17 mouse cellular contexts compared by ENCODE assay signal in the genomic region with DNA sequence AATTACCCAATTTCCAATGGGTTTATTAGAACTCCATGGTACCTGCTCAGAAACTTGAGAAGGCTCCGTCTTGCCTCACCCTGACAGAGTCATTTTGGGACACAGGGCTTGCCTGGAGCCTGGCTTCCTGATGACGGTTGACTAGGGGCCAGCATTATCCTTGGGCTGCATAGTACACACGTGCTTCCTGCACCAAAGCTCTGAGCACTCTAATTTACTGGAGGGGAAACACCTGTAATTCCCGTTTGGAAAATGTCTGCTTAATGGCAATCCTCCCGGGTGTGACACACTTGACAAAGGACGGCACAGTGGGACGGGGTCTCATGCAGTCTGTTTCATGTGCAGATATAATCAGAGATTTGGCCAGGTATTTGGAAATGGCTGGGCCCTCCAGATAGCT.
DNase-seq lines count a peak whose midpoint lies in the region; ATAC-seq and TF ChIP-seq lines count a peak whose summit lies in the region.
"Had no signal": no experiment of that assay in that cellular context is flagged by ENCODE, and none has a peak within 500 bp of the region (broad histone marks: within the 10 kb centered on the region; RNA-seq: fewer than 3 reads in every experiment).

No protein-coding gene starts in this region.

- no peaks in the 10 kb centered on the region for H3K27me3 ChIP-seq in embryonic facial prominence, embryonic 14.5 days (replicated peaks; ENCODE audit: control insufficient read depth, insufficient read depth, low read length)
- 0 out of 2 replicates have a peak, but pooled peaks cover 5% of the 10 kb centered on the region for H3K27me3 ChIP-seq in embryonic facial prominence, embryonic 10.5 days (replicated peaks; ENCODE audit: low read depth, poor library complexity, severe bottlenecking)
- H3K27me3 ChIP-seq in kidney, adult 2 months (replicated peaks; ENCODE audit: control insufficient read depth, insufficient read depth, low read length), result no peaks in the 10 kb centered on the region
- no peaks in the 10 kb centered on the region for H3K27me3 ChIP-seq in kidney, embryonic 15.5 days
- H3K27me3 ChIP-seq in stomach, embryonic 16.5 days (ENCODE audit: control insufficient read depth, insufficient read depth, low read length), result no peaks in the 10 kb centered on the region
- H3K27me3 ChIP-seq: heart, embryonic 13.5 days; neural tube, embryonic 13.5 days had no signal

- H3K36me3 ChIP-seq in embryonic facial prominence, embryonic 14.5 days (ENCODE audit: control insufficient read depth, insufficient read depth, low read length), result no peaks in the 10 kb centered on the region
- no peaks in the 10 kb centered on the region for H3K36me3 ChIP-seq in embryonic facial prominence, embryonic 10.5 days (replicated peaks)
- H3K36me3 ChIP-seq in kidney, adult 2 months (ENCODE audit: control insufficient read depth, insufficient read depth, low read length), result no peaks in the 10 kb centered on the region
- H3K36me3 ChIP-seq in kidney, embryonic 15.5 days, result no peaks in the 10 kb centered on the region
- H3K36me3 ChIP-seq in stomach, embryonic 16.5 days (ENCODE audit: control insufficient read depth, insufficient read depth, low read length), result no peaks in the 10 kb centered on the region
- H3K36me3 ChIP-seq: heart, embryonic 13.5 days; neural tube, embryonic 13.5 days had no signal

- H3K9ac ChIP-seq in embryonic facial prominence, embryonic 14.5 days (ENCODE audit: low read depth, low read length), result no peak overlapping the region
- no peak overlapping the region for H3K9ac ChIP-seq in kidney, embryonic 15.5 days
- no peak overlapping the region for H3K9ac ChIP-seq in stomach, embryonic 16.5 days (ENCODE audit: low read length)
- H3K9ac ChIP-seq: heart, embryonic 13.5 days; neural tube, embryonic 13.5 days had no signal

- no peak for TF ChIP-seq CTCF in kidney, adult 2 months (conservative IDR thresholded peaks at IDR 0.05; ENCODE audit: insufficient read depth, insufficient read length, low read depth, low read length)

- H3K27ac ChIP-seq in embryonic facial prominence, embryonic 14.5 days (replicated peaks; ENCODE audit: low read depth, low read length), result no peak overlapping the region
- no peak overlapping the region for H3K27ac ChIP-seq in embryonic facial prominence, embryonic 10.5 days (replicated peaks)
- H3K27ac ChIP-seq in kidney, adult 2 months (ENCODE audit: insufficient read depth, low read depth, low read length), result no peak overlapping the region
- no peak overlapping the region for H3K27ac ChIP-seq in kidney, embryonic 15.5 days
- no peak overlapping the region for H3K27ac ChIP-seq in stomach, embryonic 16.5 days (ENCODE audit: low read length)
- H3K27ac ChIP-seq: heart, embryonic 13.5 days; hindbrain, postnatal 0 days; neural tube, embryonic 13.5 days had no signal

- ATAC-seq in embryonic facial prominence, embryonic 14.5 days (ENCODE audit: low read depth), result no peak
- ATAC-seq in kidney, embryonic 15.5 days (replicated peaks; ENCODE audit: low FRiP score), result no peak
- peak; percentile 52; the same call in 1 of the 2 replicates for ATAC-seq in stomach, embryonic 16.5 days (ENCODE audit: insufficient read depth, low FRiP score)
- ATAC-seq: forebrain, embryonic 16.5 days; hindbrain, postnatal 0 days had no signal

- no peaks in the 10 kb centered on the region for H3K9me3 ChIP-seq in embryonic facial prominence, embryonic 14.5 days (ENCODE audit: control insufficient read depth, low read length)
- no peaks in the 10 kb centered on the region for H3K9me3 ChIP-seq in embryonic facial prominence, embryonic 10.5 days
- no peaks in the 10 kb centered on the region for H3K9me3 ChIP-seq in kidney, embryonic 15.5 days (replicated peaks)
- H3K9me3 ChIP-seq in stomach, embryonic 16.5 days (replicated peaks; ENCODE audit: control insufficient read depth, low read length), result no peaks in the 10 kb centered on the region
- H3K9me3 ChIP-seq: heart, embryonic 13.5 days; neural tube, embryonic 13.5 days had no signal

- no peak overlapping the region for H3K4me2 ChIP-seq in embryonic facial prominence, embryonic 14.5 days (ENCODE audit: low read depth, low read length)
- no peak overlapping the region for H3K4me2 ChIP-seq in kidney, embryonic 15.5 days
- H3K4me2 ChIP-seq in stomach, embryonic 16.5 days (ENCODE audit: low read depth, low read length), result no peak overlapping the region
- H3K4me2 ChIP-seq: heart, embryonic 13.5 days; liver, embryonic 11.5 days; neural tube, embryonic 13.5 days had no signal

- H3K4me3 ChIP-seq in embryonic facial prominence, embryonic 14.5 days (ENCODE audit: low read depth, low read length), result no peak overlapping the region
- H3K4me3 ChIP-seq in embryonic facial prominence, embryonic 10.5 days, result no peak overlapping the region
- no peak overlapping the region for H3K4me3 ChIP-seq in kidney, adult 2 months (ENCODE audit: insufficient read depth, low read depth, low read length)
- H3K4me3 ChIP-seq in kidney, embryonic 15.5 days (replicated peaks), result no peak overlapping the region
- no peak overlapping the region for H3K4me3 ChIP-seq in stomach, embryonic 16.5 days (replicated peaks; ENCODE audit: low read length)
- H3K4me3 ChIP-seq: erythroblast, embryonic 14.5 days; heart, embryonic 13.5 days; neural tube, embryonic 13.5 days had no signal

- WGBS in embryonic facial prominence, embryonic 14.5 days, result 54% methylated on average over 7 of the region's 7 CpGs
- 67% methylated on average over 7 of the region's 7 CpGs for WGBS in embryonic facial prominence, embryonic 10.5 days
- 59% methylated on average over 7 of the region's 7 CpGs for WGBS in kidney, adult 2 months
- WGBS in kidney, embryonic 15.5 days, result 50% methylated on average over 7 of the region's 7 CpGs
- 49% methylated on average over 7 of the region's 7 CpGs for WGBS in stomach, embryonic 16.5 days

- H3K4me1 ChIP-seq in embryonic facial prominence, embryonic 14.5 days (ENCODE audit: control insufficient read depth, insufficient read depth, low read length), result no peaks in the 10 kb centered on the region
- H3K4me1 ChIP-seq in embryonic facial prominence, embryonic 10.5 days, result peaks cover 21% of the 10 kb centered on the region
- peaks cover 9% of the 10 kb centered on the region; the same call in 1 of the 2 replicates for H3K4me1 ChIP-seq in kidney, adult 2 months (ENCODE audit: control insufficient read depth, insufficient read depth, low read length)
- H3K4me1 ChIP-seq in kidney, embryonic 15.5 days, result peaks cover 9% of the 10 kb centered on the region
- peaks cover 10% of the 10 kb centered on the region for H3K4me1 ChIP-seq in stomach, embryonic 16.5 days (ENCODE audit: control insufficient read depth, insufficient read depth, low read length)

- TF ChIP-seq POLR2A in kidney, adult 2 months (IDR thresholded peaks at IDR 0.05; ENCODE audit: low read depth, low read length), result no peak

- peak; percentile 22 for DNase-seq in embryonic facial prominence, embryonic 14.5 days (ENCODE audit: low spot score)
- no peak for DNase-seq in embryonic facial prominence, embryonic 10.5 days (ENCODE audit: low spot score)
- DNase-seq in kidney, adult 2 months, result peak; percentile 70
- peak; percentile 55 for DNase-seq in kidney, postnatal 10 days
- DNase-seq in thymus, adult 18-20 months, result no peak
- no peak for DNase-seq in frontal cortex, postnatal 36 days (ENCODE audit: low spot score in 2 of 2)
- DNase-seq: cerebellum, adult 9-11 months; embryo, embryonic 11 days; thymus, postnatal 4 days had no signal

Comparison
In these comparisons a context has a peak if more than half of its experiments do, and no peak if none do; other contexts are left out.
1. DNase-seq: peak in embryonic facial prominence, embryonic 14.5 days (single experiment), kidney, adult 2 months (single experiment) and kidney, postnatal 10 days (single experiment); none in embryonic facial prominence, embryonic 10.5 days (single experiment), thymus, adult 18-20 months (0 of 2) and frontal cortex, postnatal 36 days (0 of 2).